Mouse (Mus musculus) adrenal gland, postnatal 14 days (tissue): Measurements from ENCODE around the gene 1600014C10Rik. TPM values are rescaled to one million over a fixed set of nuclear protein-coding genes. Genes with fewer than 3 reads are reported as not detected.

Experiments
- total RNA-seq: library from RNA; stranded (reverse); gene quantifications from 2 replicates; pipeline ENCODE4 v1.2.3, GENCODE M21; 2021

1600014C10Rik gene
- total RNA-seq, 1 experiment from 2014 or later = 50.2 TPM

Other genes starting within 250 kb of the 1600014C10Rik start
- 50.8 and 62.0 TPM in 2 replicates for gene Uri1, start 159.7 kb upstream of the 1600014C10Rik start, total RNA-seq
- gene Ccne1, start 75.7 kb upstream of the 1600014C10Rik start, total RNA-seq = 10.6 and 10.8 TPM in 2 replicates
- 6.0 and 7.6 TPM in 2 replicates for gene Plekhf1, start 44.8 kb downstream of the 1600014C10Rik start, total RNA-seq
- 37.6 and 41.4 TPM in 2 replicates for gene Pop4, start 88.2 kb downstream of the 1600014C10Rik start, total RNA-seq